Mouse (Mus musculus) lung, embryonic 15.5 days (tissue): ENCODE measurements around the gene Ctnna3. TPM values are rescaled to one million over a fixed set of nuclear protein-coding genes. Genes with fewer than 3 reads are reported as not detected.
A peak's percentile ranks its signal among the peaks of the same experiment; 100 is the strongest.
"Not testable (repeated sequence)": the region's sequence is repeated elsewhere in the genome, so short reads cannot be mapped to it uniquely, and the experiment has no call there.

Experiments used
- ATAC-seq: fragments of 200-750 bp; cut with Nextera tagmentation; 2 replicates; pipeline ENCODE4 v1.8.0; 2017; ENCODE audit warnings: moderate number of reproducible peaks, borderline replicate concordance; ENCODE audit not compliant: low FRiP score, low TSS enrichment; ENCODE audit errors: extremely low read depth
- H3K27ac ChIP-seq: fragments of 300-500 bp; sonication (generic); 2 replicates; pipeline ENCODE4 v1.5.1; 2015; ENCODE audit warnings: moderate library complexity, mild to moderate bottlenecking, inconsistent platforms
- H3K27me3 ChIP-seq: fragments of 300-500 bp; sonication (generic); 2 replicates; pipeline ENCODE4 v1.6.1; 2015; ENCODE audit warnings: inconsistent platforms
- H3K36me3 ChIP-seq: fragments of 300-500 bp; sonication (generic); 2 replicates; pipeline ENCODE4 v1.6.1; 2015; ENCODE audit warnings: inconsistent platforms
- H3K4me1 ChIP-seq: fragments of 300-500 bp; sonication (generic); 2 replicates; pipeline ENCODE4 v1.6.1; 2015; ENCODE audit warnings: inconsistent platforms
- H3K4me2 ChIP-seq: fragments of 300-500 bp; sonication (generic); 2 replicates; pipeline ENCODE4 v1.6.1; 2015; ENCODE audit warnings: inconsistent platforms, mild to moderate bottlenecking, moderate library complexity
- H3K4me3 ChIP-seq: fragments of 300-500 bp; sonication (generic); 2 replicates; pipeline ENCODE4 v1.5.1; 2015; ENCODE audit warnings: mild to moderate bottlenecking, inconsistent platforms
- H3K9ac ChIP-seq: fragments of 300-500 bp; sonication (generic); 2 replicates; pipeline ENCODE4 v1.6.1; 2015; ENCODE audit warnings: inconsistent platforms
- H3K9me3 ChIP-seq: fragments of 300-500 bp; sonication (generic); 2 replicates; pipeline ENCODE4 v1.6.1; 2016; ENCODE audit warnings: inconsistent platforms
- WGBS: fragments of 180-500 bp; shearing (Covaris S2); methylation state at CpG from one replicate; pipeline ENCODE4 v1.1.7; 2015; 5-methylcytosine and 5-hydroxymethylcytosine counted together
- polyA plus RNA-seq: library from polyadenylated mRNA; unstranded; fragments of >200 nt; fragmentation: Nextera tagmentation; extraction: Ambion mirVana; gene quantifications from 2 replicates; pipeline ENCODE4 v1.2.1, GENCODE M21; 2015

Gene Ctnna3
- polyA plus RNA-seq, 1 experiment from 2014 or later, result 1.2 TPM

DNA sequence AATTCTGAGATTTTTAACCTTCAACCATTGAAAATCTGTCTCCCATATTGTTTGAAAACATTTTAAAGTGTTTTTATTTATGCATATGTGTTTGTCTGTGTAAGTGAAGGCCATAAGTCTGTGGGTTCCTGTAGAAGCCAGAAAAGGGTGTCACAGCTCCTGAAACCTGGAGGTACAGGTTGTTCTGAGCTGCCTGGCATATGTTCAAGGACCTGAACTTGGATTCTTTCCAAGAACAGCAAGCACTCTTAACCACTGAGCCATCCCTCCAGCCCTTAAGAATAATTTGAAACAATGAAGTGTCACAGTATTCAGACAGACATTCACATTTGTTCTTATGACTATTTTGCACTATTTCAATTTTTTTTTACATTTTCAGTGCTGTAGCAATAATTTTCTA, 1528.5 kb downstream of the Ctnna3 start:
- Histone ChIP-seq H3K27ac (no peak overlapping the region), H3K4me2 (no peak overlapping the region), H3K4me3 (no peak overlapping the region), H3K4me1 (no peaks in the 10 kb centered on the region), H3K36me3 (no peaks in the 10 kb centered on the region), H3K9ac (no peak overlapping the region), H3K9me3 (no peaks in the 10 kb centered on the region), H3K27me3 (no peaks in the 10 kb centered on the region)
- ATAC-seq, result no peak

DNA sequence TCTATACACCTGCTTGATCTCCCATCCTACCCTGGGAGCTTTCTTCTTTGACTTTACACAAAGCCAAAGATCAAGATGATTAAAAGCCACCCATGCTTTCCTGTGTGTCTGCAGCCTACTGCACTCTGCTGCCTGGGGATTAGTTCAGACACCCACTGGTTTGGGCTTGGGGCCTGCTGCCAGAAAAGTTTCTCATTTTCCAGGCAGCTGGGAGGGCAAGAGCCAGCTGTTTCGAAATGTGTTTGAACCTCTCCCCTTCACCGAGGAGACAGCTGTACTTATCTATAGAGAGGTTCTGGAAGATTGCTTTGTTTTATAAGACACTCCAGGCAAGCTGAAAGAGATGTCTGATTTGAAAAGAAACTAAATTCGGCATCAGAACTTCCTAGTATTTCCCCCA, 1563.0 kb downstream of the Ctnna3 start:
- H3K9me3 ChIP-seq, result no peaks in the 10 kb centered on the region
- WGBS, result 37% methylated on average over 3 of the region's 3 CpGs
- H3K4me3 ChIP-seq, result no peak overlapping the region
- no peak overlapping the region for H3K9ac ChIP-seq
- peak; percentile 31; the same call in 1 of the 2 replicates for ATAC-seq
- no peak overlapping the region for H3K4me2 ChIP-seq
- no peaks in the 10 kb centered on the region for H3K4me1 ChIP-seq
- H3K27ac ChIP-seq, result no peak overlapping the region
- H3K27me3 ChIP-seq, result no peaks in the 10 kb centered on the region
- no peaks in the 10 kb centered on the region for H3K36me3 ChIP-seq

DNA sequence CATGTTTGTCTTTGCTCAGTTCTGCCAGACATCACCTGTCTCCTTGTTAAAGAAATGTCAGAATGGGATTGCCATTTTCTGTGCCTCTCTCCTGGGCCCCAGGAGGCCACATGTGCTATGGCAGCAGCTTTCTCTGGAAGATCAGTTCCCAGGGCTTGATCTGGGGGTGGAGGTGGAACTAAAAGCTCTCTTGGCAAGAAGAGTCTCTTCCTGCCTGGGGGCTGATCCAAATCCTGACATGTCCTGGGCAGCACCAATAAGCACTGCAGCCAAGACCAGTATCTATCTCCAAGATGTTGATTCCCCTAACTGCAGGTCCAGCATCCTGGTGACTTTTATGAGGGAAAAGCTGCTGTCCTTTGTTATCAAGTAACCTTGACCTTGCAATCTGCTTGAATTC, 1583.6 kb downstream of the Ctnna3 start:
- ATAC-seq, result no peak
- Histone ChIP-seq H3K27me3 (no peaks in the 10 kb centered on the region), H3K27ac (no peak overlapping the region), H3K36me3 (no peaks in the 10 kb centered on the region), H3K9me3 (no peaks in the 10 kb centered on the region), H3K9ac (no peak overlapping the region), H3K4me2 (no peak overlapping the region), H3K4me3 (no peak overlapping the region), H3K4me1 (no peaks in the 10 kb centered on the region)

DNA sequence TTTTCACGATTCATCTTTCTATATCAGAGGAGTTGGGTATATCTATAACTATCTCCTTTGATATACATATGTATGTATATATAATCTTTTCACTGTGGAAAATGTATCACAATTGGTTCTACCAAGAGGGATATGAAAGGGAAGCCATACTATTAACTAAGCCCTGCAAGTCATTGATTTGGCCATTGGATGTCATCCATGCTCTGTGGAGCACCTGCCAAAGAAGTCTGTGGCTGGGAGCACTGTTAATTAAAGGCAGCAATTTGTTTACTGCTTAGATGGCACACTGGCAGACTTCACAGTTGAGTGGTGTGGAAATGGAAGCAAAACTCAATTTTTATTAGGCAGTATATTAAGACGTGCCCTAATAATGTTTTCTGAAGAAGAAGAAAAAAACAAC, 1592.8 kb downstream of the Ctnna3 start:
- Histone ChIP-seq H3K27ac (no peak overlapping the region), H3K36me3 (no peaks in the 10 kb centered on the region), H3K4me1 (no peaks in the 10 kb centered on the region), H3K27me3 (no peaks in the 10 kb centered on the region), H3K9ac (no peak overlapping the region), H3K4me3 (no peak overlapping the region), H3K9me3 (no peaks in the 10 kb centered on the region), H3K4me2 (no peak overlapping the region)
- WGBS, result 70% methylated on average over 2 of the region's 2 CpGs
- no peak for ATAC-seq

DNA sequence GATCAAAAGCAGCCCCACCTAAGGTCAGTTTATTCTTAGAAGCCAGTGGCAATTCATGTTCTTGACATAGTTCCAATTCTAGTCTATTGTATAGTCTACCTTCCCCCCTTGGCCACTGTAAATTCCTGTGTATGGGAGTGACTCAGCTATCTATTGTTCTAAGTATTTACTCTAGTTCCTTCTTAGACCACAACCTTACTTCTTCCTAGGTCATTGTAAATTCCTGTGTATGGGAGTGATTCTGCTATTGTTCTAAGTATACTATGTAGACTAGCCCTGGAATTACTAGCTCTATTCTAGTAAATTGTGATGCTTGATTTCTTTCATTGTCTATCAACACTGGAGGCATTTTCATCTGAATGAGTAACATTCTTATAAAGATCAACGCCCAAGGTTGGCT, 1603.6 kb downstream of the Ctnna3 start:
- not testable (repeated sequence) for H3K4me3 ChIP-seq, H3K27me3 ChIP-seq, H3K4me1 ChIP-seq, H3K4me2 ChIP-seq, H3K27ac ChIP-seq, ATAC-seq, H3K9me3 ChIP-seq, H3K9ac ChIP-seq, H3K36me3 ChIP-seq
- 75% methylated on average over 1 of the region's 1 CpGs for WGBS

Other genes starting within 250 kb of the Ctnna3 start
- 0.24 and 0.56 TPM in 2 replicates for gene Mypn, start 226.1 kb upstream of the Ctnna3 start, polyA plus RNA-seq
- gene Herc4, start 186.3 kb upstream of the Ctnna3 start, polyA plus RNA-seq, result 38.2 and 39.0 TPM in 2 replicates
- 5.3 and 5.9 TPM in 2 replicates for gene Sirt1, start 48.4 kb upstream of the Ctnna3 start, polyA plus RNA-seq
- gene Dnajc12, start 47.7 kb upstream of the Ctnna3 start, polyA plus RNA-seq, result 13.3 and 13.6 TPM in 2 replicates
- 0.41 TPM in 1 of 2 replicates, not detected in the other for gene Gm7075, start 8.3 kb upstream of the Ctnna3 start, polyA plus RNA-seq